Mouse (Mus musculus): ENCODE measurements at regions not wholly inside any gene's neighbourhood (a gene's known extent, or its start where the extent isn't known, plus 50 kb on each side); places are given as distances from the start of the nearest gene placed in this dataset.
A peak's percentile ranks its signal among the peaks of the same experiment; 100 is the strongest.
"Not testable (repeated sequence)": the region's sequence is repeated elsewhere in the genome, so short reads cannot be mapped to it uniquely, and the experiment has no call there.

DNA sequence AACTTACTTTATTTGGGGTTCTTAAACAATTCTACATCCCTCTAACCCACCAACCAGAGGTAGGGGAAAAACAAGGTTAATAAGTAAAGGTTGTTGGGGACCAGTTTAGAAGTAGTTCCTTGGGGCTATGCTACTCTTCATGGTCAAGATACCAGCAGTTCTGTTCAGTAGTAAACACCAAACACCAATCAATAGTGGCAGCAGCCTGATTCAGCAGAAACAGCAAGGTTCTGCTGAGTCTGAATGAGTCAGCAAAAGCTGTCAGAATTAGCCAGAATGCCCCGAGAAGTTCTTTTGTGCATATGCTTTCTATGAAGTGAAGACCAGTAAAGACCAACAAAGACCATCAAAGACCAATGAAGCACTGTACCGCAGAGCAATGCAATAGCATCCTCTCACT is 1195.1 kb downstream of the 9330182O14Rik start:
- Histone ChIP-seq H3K27ac (no peak overlapping the region), H3K4me2 (ENCODE audit: low read depth, low read length) (no peak overlapping the region), H3K9ac (replicated peaks; ENCODE audit: low read length) (no peak overlapping the region), H3K9me3 (ENCODE audit: low read length) (no peaks in the 10 kb centered on the region), H3K4me3 (ENCODE audit: low read length) (no peak overlapping the region), H3K4me1 (ENCODE audit: insufficient read depth, low read length) (no peaks in the 10 kb centered on the region), H3K27me3 (ENCODE audit: insufficient read depth, low read length) (no peaks in the 10 kb centered on the region), H3K36me3 (ENCODE audit: insufficient read depth, low read length) (no peaks in the 10 kb centered on the region)
- no peak for DNase-seq (ENCODE audit: low spot score)
- no peak for ATAC-seq
- 74% methylated on average over 2 of the region's 2 CpGs for WGBS
- TF ChIP-seq CTCF (IDR thresholded peaks at IDR 0.05; ENCODE audit: low read depth) = no peak

DNA sequence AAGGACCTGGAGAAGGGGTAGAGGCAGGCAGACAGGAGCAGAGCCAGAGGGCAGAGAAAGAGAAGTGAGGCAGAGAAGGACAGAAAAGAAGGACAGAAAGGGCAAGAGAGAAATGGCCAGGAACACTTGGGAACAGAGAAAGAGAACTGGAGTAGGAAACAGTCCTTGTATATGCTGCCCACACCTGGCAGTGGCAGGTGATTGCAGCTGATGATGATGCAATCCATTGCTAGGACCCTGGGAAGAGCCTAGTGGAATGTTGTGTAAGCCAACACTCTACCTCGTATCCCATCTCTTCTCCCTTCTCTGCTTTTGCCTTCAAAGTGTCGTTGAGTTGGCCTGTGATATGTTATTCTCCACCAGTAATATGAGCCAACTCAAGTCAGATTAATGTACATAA is 1195.9 kb downstream of the 9330182O14Rik start:
- Histone ChIP-seq H3K4me2 (ENCODE audit: low read depth, low read length) (no peak overlapping the region), H3K36me3 (ENCODE audit: insufficient read depth, low read length) (no peaks in the 10 kb centered on the region), H3K27me3 (ENCODE audit: insufficient read depth, low read length) (no peaks in the 10 kb centered on the region), H3K27ac (no peak overlapping the region), H3K9me3 (ENCODE audit: low read length) (no peaks in the 10 kb centered on the region), H3K9ac (replicated peaks; ENCODE audit: low read length) (no peak overlapping the region), H3K4me3 (ENCODE audit: low read length) (no peak overlapping the region), H3K4me1 (ENCODE audit: insufficient read depth, low read length) (no peaks in the 10 kb centered on the region)
- no peak for TF ChIP-seq CTCF (IDR thresholded peaks at IDR 0.05; ENCODE audit: low read depth)
- DNase-seq (ENCODE audit: low spot score) (no peak), ATAC-seq (no peak)
- 57% methylated on average over 2 of the region's 2 CpGs for WGBS

DNA sequence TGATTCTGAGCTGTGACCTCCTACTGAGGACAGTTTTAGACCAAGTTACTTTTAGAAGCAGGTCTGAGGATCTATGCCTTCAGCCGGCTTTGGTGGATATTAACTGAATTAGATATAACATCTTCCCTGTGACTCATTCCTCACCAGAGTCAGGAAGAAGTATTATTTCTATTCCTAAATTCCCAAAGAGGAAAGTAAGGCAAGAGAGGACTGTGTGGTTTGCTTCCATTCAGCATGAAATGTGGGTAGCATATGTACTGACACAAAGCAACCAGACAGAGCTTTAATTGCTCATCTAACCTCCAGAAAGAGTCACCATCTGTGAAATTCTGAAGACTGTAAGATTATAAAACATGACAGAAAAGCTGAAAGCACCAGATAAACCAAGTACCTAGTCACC is 1198.3 kb downstream of the 9330182O14Rik start:
- Histone ChIP-seq H3K9ac (replicated peaks; ENCODE audit: low read length) (no peak overlapping the region), H3K27ac (no peak overlapping the region), H3K4me1 (ENCODE audit: insufficient read depth, low read length) (no peaks in the 10 kb centered on the region), H3K4me2 (ENCODE audit: low read depth, low read length) (no peak overlapping the region), H3K9me3 (ENCODE audit: low read length) (no peaks in the 10 kb centered on the region), H3K36me3 (ENCODE audit: insufficient read depth, low read length) (no peaks in the 10 kb centered on the region), H3K4me3 (ENCODE audit: low read length) (no peak overlapping the region), H3K27me3 (ENCODE audit: insufficient read depth, low read length) (no peaks in the 10 kb centered on the region)
- ATAC-seq = no peak
- no peak for TF ChIP-seq CTCF (IDR thresholded peaks at IDR 0.05; ENCODE audit: low read depth)
- no peak for DNase-seq (ENCODE audit: low spot score)
- 89% methylated on average over 1 of the region's 1 CpGs for WGBS

DNA sequence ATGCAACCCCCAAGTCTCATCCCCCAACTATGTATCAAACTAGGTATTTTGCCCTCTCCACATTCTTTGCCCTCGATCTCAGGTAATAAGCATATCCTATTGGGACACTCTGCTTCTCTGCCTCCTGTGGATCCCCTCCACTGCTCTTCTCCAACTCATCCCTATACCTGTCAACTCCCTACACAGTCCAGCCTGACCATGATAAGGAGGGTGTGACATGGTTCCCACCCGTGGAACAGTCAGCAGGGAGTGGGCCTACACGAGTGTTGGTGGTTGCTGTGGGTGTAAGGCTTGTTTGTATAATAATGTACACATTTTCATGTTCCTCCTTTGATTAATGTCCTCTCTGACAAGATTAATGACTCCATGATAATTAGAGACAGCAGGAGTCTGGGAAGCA is 1199.0 kb downstream of the 9330182O14Rik start:
- H3K36me3 ChIP-seq (ENCODE audit: insufficient read depth, low read length) = no peaks in the 10 kb centered on the region
- WGBS = 52% methylated on average over 3 of the region's 3 CpGs
- H3K4me1 ChIP-seq (ENCODE audit: insufficient read depth, low read length) = no peaks in the 10 kb centered on the region
- DNase-seq (ENCODE audit: low spot score) (no peak), ATAC-seq (no peak)
- no peak overlapping the region for H3K9ac ChIP-seq (replicated peaks; ENCODE audit: low read length)
- H3K4me2 ChIP-seq (ENCODE audit: low read depth, low read length) = no peak overlapping the region
- H3K27me3 ChIP-seq (ENCODE audit: insufficient read depth, low read length) = no peaks in the 10 kb centered on the region
- no peaks in the 10 kb centered on the region for H3K9me3 ChIP-seq (ENCODE audit: low read length)
- H3K27ac ChIP-seq = no peak overlapping the region
- no peak overlapping the region for H3K4me3 ChIP-seq (ENCODE audit: low read length)
- no peak for TF ChIP-seq CTCF (IDR thresholded peaks at IDR 0.05; ENCODE audit: low read depth)

DNA sequence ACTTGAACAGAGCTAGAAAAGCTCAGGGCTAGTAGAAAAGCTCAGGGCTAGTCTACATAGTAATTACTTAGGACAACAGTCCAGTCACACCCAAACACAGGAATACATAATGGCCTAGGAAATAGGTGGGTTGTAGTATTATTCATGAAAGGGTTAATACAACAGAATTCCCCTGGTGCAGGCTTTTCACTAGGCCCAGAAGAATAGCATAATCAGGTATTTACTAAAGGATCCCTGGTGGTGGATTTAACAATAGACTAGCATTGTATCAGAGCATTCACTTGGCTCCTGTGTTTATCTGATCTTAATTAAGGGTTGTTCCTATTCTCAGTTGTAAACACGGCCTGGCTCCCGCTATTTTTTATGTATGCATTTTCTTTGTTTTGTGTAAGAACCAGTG is 1206.5 kb downstream of the 9330182O14Rik start:
- not testable (repeated sequence) for H3K9me3 ChIP-seq (ENCODE audit: low read length); H3K4me2 ChIP-seq (ENCODE audit: low read depth, low read length); H3K4me3 ChIP-seq (ENCODE audit: low read length); H3K36me3 ChIP-seq (ENCODE audit: insufficient read depth, low read length); H3K4me1 ChIP-seq (ENCODE audit: insufficient read depth, low read length); H3K27ac ChIP-seq; DNase-seq (ENCODE audit: low spot score); H3K27me3 ChIP-seq (ENCODE audit: insufficient read depth, low read length); H3K9ac ChIP-seq (replicated peaks; ENCODE audit: low read length); ATAC-seq
- WGBS = 92% methylated on average over 2 of the region's 2 CpGs

DNA sequence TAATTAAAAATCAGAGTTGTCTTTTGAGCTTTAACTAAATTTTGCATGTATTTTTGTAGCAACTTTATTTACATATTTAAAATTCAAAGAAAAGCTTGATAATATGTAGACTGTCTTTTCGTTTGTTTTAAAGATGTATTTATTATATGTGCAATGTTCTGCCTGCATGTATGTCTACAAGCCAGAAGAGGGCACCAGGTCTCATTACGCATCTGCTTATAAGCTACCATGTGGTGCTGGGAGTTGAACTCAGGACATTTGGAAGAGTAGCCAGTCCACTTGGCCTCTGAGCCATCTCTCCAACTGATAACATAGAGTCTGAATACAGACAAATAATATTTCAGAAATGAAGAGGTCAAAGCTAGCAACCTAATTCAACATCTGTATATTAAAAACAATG is 1211.4 kb downstream of the 9330182O14Rik start:
- Histone ChIP-seq H3K4me3 (ENCODE audit: low read length) (no peak overlapping the region), H3K36me3 (ENCODE audit: insufficient read depth, low read length) (no peaks in the 10 kb centered on the region), H3K9me3 (ENCODE audit: low read length) (no peaks in the 10 kb centered on the region), H3K27ac (no peak overlapping the region), H3K27me3 (ENCODE audit: insufficient read depth, low read length) (no peaks in the 10 kb centered on the region), H3K4me1 (ENCODE audit: insufficient read depth, low read length) (no peaks in the 10 kb centered on the region), H3K4me2 (ENCODE audit: low read depth, low read length) (no peak overlapping the region), H3K9ac (replicated peaks; ENCODE audit: low read length) (no peak overlapping the region)
- no peak for ATAC-seq
- WGBS = 90% methylated on average over 2 of the region's 2 CpGs
- peak; percentile 25 for TF ChIP-seq CTCF (IDR thresholded peaks at IDR 0.05; ENCODE audit: low read depth)
- no peak for DNase-seq (ENCODE audit: low spot score)

DNA sequence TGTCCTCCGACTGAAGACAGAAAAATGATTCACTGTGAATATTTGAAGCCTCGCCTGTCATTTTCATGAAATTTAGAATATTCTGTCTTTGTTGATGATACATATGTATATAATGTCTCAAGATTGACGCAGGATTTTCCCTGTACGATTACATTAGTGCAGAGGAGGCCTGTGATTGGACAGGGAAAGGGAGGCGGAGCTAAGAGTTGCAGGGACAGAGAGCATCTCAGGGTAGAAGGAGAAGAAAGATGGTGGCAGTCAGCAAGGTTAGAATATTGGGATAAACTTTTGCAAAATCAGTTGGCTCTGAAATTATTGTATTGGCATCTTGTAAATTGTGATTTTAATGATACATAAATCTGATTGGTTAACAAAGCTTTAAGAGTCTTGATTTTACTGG is 1213.1 kb downstream of the 9330182O14Rik start:
- 93% methylated on average over 5 of the region's 5 CpGs for WGBS
- no peaks in the 10 kb centered on the region for H3K9me3 ChIP-seq (ENCODE audit: low read length)
- no peak overlapping the region for H3K4me3 ChIP-seq (ENCODE audit: low read length)
- no peak overlapping the region for H3K27ac ChIP-seq
- H3K36me3 ChIP-seq (ENCODE audit: insufficient read depth, low read length) = no peaks in the 10 kb centered on the region
- DNase-seq (ENCODE audit: low spot score) (no peak), ATAC-seq (no peak)
- no peak overlapping the region for H3K4me2 ChIP-seq (ENCODE audit: low read depth, low read length)
- no peaks in the 10 kb centered on the region for H3K4me1 ChIP-seq (ENCODE audit: insufficient read depth, low read length)
- no peaks in the 10 kb centered on the region for H3K27me3 ChIP-seq (ENCODE audit: insufficient read depth, low read length)
- no peak overlapping the region for H3K9ac ChIP-seq (replicated peaks; ENCODE audit: low read length)
- no peak for TF ChIP-seq CTCF (IDR thresholded peaks at IDR 0.05; ENCODE audit: low read depth)
